ENCODE assay signal across 9 mouse cellular contexts in the genomic region with DNA sequence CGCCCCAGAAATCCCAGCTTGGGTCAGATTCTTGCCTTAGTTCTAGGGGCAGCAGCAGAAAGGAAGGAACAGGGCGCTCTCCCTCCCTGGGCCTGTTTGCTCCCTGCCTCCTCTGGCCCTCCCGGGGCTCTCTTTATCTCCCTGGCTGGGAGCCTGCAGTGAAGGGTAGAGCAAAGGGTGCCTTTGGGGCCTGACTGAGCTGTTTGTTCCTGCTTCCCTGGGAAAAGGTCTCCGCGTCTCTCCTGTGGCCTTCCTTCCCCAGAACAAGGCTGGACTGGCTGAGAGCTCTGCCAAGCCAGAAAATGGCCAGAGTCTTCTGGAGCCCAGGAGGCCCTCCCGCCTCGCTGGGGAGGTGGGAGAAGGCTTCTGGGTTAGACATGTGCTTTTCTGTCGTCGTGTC. TPM values are rescaled to one million over a fixed set of nuclear protein-coding genes. Genes with fewer than 3 reads are reported as not detected.
DNase-seq lines count a peak whose midpoint lies in the region; ATAC-seq lines count a peak whose summit lies in the region.
"Not testable (repeated sequence)": the region's sequence is repeated elsewhere in the genome, so short reads cannot be mapped to it uniquely, and the experiment has no call there.
"Had no signal": no experiment of that assay in that cellular context is flagged by ENCODE, and none has a peak within 500 bp of the region (broad histone marks: within the 10 kb centered on the region; RNA-seq: fewer than 3 reads in every experiment).

No protein-coding gene starts in this region.

- peak overlapping the region; percentile 31; the same call in 1 of the 2 replicates for H3K27ac ChIP-seq in heart, embryonic 13.5 days (replicated peaks)
- H3K27ac ChIP-seq in liver, embryonic 11.5 days (ENCODE audit: low read depth, low read length) = not testable (repeated sequence)

- ATAC-seq in heart, embryonic 13.5 days (ENCODE audit: extremely low read depth, insufficient number of reproducible peaks, low FRiP score, low TSS enrichment); liver, embryonic 11.5 days (replicated peaks; ENCODE audit: low FRiP score): not testable (repeated sequence)

- DNase-seq in adrenal gland, postnatal 14 days = peak; percentile 64
- peak; percentile 13 for DNase-seq in cerebellum, adult 9-11 months
- DNase-seq in heart, postnatal 4 days = peak; percentile 52
- not testable (repeated sequence) for DNase-seq in liver, embryonic 11.5 days (ENCODE audit: low spot score)
- peak; percentile 51 for DNase-seq in ovary, adult 18-20 months (ENCODE audit: low spot score)
- DNase-seq in testis, postnatal 14 days (ENCODE audit: low spot score) = peak; percentile 64

- H3K4me3 ChIP-seq in heart, embryonic 13.5 days; liver, embryonic 11.5 days (ENCODE audit: low read depth, low read length): not testable (repeated sequence)

- not testable (repeated sequence) for H3K27me3 ChIP-seq in heart, embryonic 13.5 days (replicated peaks); liver, embryonic 11.5 days (replicated peaks; ENCODE audit: control insufficient read depth, insufficient read depth, low read length)

- peaks cover 63% of the 10 kb centered on the region for H3K36me3 ChIP-seq in heart, embryonic 13.5 days
- peaks cover 11% of the 10 kb centered on the region for H3K36me3 ChIP-seq in liver, embryonic 11.5 days (ENCODE audit: control insufficient read depth, insufficient read depth, low read length)

- WGBS in heart, embryonic 13.5 days = 63% methylated on average over 9 of the region's 9 CpGs
- WGBS in liver, embryonic 11.5 days = 61% methylated on average over 9 of the region's 9 CpGs

- H3K9me3 ChIP-seq in heart, embryonic 13.5 days; liver, embryonic 11.5 days (ENCODE audit: control insufficient read depth, low read length): not testable (repeated sequence)

- H3K4me2 ChIP-seq in heart, embryonic 13.5 days; liver, embryonic 11.5 days: not testable (repeated sequence)

- H3K9ac ChIP-seq in heart, embryonic 13.5 days = peak overlapping the region; percentile 50; the same call in 1 of the 2 replicates
- H3K9ac ChIP-seq in liver, embryonic 11.5 days (ENCODE audit: low read depth, low read length) = 0 out of 2 replicates have a peak overlapping the region, but pooled peaks have one; percentile 9

- peaks cover 28% of the 10 kb centered on the region for H3K4me1 ChIP-seq in heart, embryonic 13.5 days
- peaks cover 24% of the 10 kb centered on the region for H3K4me1 ChIP-seq in liver, embryonic 11.5 days (replicated peaks; ENCODE audit: control insufficient read depth, insufficient read depth, low read length)

RNA-seq across cellular contexts. Expression of gene B230217C12Rik, which starts 3.5 kb away (rescaled TPM):
- total RNA-seq in adrenal gland, postnatal 14 days (2021) = 2.4 and 3.5 TPM in 2 replicates
- 5.1 and 5.5 TPM in 2 replicates for polyA plus RNA-seq in heart, embryonic 13.5 days (2015; fragmentation: Nextera tagmentation; extraction: Ambion mirVana)
- total RNA-seq in heart, postnatal 4 days (2021) = under 1 TPM; 0.77 to 0.79 TPM
- polyA plus RNA-seq in liver, embryonic 11.5 days (2014; fragmentation: Nextera tagmentation; extraction: Ambion mirVana) = 3.7 and 5.4 TPM in 2 replicates
- total RNA-seq: monocyte, adult 5-6 weeks had no signal

RNA-seq across cellular contexts. Expression of gene Lasp1, which starts 38.3 kb away (rescaled TPM):
- 98.2 and 107 TPM in 2 replicates for total RNA-seq in adrenal gland, postnatal 14 days (2021)
- 45.1 and 46.0 TPM in 2 replicates for polyA plus RNA-seq in heart, embryonic 13.5 days (2015; fragmentation: Nextera tagmentation; extraction: Ambion mirVana)
- total RNA-seq in heart, postnatal 4 days (2021) = 10 to 100 TPM; 73.3 to 74.4 TPM
- polyA plus RNA-seq in liver, embryonic 11.5 days (2014; fragmentation: Nextera tagmentation; extraction: Ambion mirVana) = 54.7 and 55.3 TPM in 2 replicates

RNA-seq across cellular contexts. Expression of gene Fbxo47, which starts 46.9 kb away (rescaled TPM):
- 1.0 and 1.2 TPM in 2 replicates for total RNA-seq in adrenal gland, postnatal 14 days (2021)
- polyA plus RNA-seq in heart, embryonic 13.5 days (2015; fragmentation: Nextera tagmentation; extraction: Ambion mirVana) = 0.70 and 1.1 TPM in 2 replicates
- total RNA-seq in heart, postnatal 4 days (2021) = 1 to 10 TPM in 1 of 2 experiments, under 1 TPM in 1; 0.79 to 1.2 TPM
- 1.1 TPM in 2 replicates for polyA plus RNA-seq in liver, embryonic 11.5 days (2014; fragmentation: Nextera tagmentation; extraction: Ambion mirVana)
- polyA plus RNA-seq: adrenal gland, adult 2 months had no signal

RNA-seq across cellular contexts. Expression of gene Rpl23, which starts 54.8 kb away (rescaled TPM):
- total RNA-seq in adrenal gland, postnatal 14 days (2021) = 809 and 980 TPM in 2 replicates
- 376 and 393 TPM in 2 replicates for polyA plus RNA-seq in heart, embryonic 13.5 days (2015; fragmentation: Nextera tagmentation; extraction: Ambion mirVana)
- total RNA-seq in heart, postnatal 4 days (2021) = 100 to 1,000 TPM; 738 to 764 TPM
- polyA plus RNA-seq in liver, embryonic 11.5 days (2014; fragmentation: Nextera tagmentation; extraction: Ambion mirVana) = 756 and 842 TPM in 2 replicates
